Mouse (Mus musculus): ENCODE data around the gene Fam168a. TPM values are rescaled to one million over a fixed set of nuclear protein-coding genes. Genes with fewer than 3 reads are reported as not detected.

The Fam168a gene
- total and polyA plus RNA-seq, 3 experiments = 52.4 to 123 (median 81.2) TPM

- no peak for DNase-seq
Measured at GRCm38 (mm10) chr7:100780192-100780591, 73.8 kb downstream of the Fam168a start.

GRCm38 (mm10) chr7:100784650-100785049 is 78.2 kb downstream of the Fam168a start:
- DNase-seq = no peak

GRCm38 (mm10) chr7:100785426-100785825 is 79.0 kb downstream of the Fam168a start:
- peak; percentile 5 for DNase-seq

DNA sequence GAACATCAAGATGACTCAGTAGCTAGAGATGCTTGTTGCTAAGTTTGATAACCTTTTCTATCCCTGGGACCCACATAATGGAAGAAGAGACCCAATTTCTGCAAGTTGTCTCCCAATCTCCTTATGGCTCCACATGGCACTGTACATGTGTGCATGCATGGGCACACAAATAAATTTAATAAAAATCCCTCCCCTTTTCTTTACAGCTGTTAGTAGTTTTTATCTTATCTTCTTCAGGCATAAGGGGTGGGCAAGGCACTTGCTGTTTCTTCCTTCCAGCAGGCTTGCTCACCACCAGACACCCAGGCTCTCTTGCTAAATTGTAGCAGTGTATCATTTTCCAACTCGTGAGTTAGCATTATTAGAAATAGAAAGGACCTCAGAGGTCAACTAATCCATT is 79.6 kb downstream of the Fam168a start:
- no peak for DNase-seq

GRCm38 (mm10) chr7:100788291-100788690 is 81.9 kb downstream of the Fam168a start:
- no peak for DNase-seq

DNA sequence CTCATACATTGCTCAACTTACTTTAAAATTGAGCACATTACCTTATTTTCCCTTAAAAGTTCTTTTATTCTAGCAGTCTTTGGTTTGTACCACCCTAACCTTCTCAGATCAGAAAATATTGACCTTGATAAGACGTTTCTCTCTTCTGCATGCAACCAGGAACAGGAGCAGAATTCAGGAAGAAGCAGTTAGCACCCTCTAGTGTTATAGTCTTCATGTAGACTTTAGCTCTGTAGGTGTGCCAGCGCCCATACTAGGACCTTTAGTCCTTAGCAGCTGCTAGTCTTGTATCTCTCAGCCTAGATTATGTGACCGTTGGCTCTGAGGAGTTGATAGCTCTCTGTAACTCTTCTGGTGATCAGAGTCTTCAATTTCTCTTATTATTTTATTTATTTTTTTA is 92.4 kb downstream of the Fam168a start:
- DNase-seq = no peak

DNA sequence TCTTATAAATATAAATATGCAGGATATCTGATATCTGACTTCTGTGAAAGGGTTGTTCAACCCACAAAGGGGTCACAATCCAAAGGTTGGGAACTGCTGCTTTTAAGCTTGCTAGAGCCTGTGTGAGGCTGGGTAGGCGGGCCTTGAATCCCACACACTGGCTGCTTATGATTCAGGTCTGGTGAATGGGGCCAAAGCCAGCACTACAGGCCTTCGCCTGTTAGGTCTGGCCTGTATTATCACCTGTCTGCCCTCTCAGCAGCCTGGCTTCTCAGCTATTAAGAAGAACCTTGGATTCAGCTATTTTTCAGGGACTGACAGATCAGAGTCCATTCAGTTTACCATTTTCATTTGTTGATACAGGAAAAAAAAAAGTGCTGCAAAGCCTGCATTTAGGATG is 99.0 kb downstream of the Fam168a start:
- no peak for DNase-seq

DNA sequence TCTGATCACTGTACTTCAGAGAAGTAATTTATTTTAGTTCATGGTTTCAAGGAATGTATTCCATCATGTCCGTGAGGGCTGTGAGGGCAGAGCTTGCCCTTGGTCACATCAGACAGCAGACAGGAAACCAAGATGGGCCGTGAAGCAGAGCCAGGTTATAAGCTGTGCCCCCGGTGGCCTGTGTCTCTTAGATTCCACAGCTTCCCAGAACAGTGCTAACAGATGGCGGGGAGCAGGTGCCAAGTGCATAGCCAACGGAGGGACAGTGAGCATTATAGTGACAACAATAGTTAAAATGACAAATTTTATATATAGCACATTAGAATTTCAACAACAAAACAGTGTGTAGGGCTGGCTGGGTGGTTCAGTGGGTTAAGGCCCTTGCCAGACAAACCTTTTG is 105.5 kb downstream of the Fam168a start:
- no peak for DNase-seq

DNA sequence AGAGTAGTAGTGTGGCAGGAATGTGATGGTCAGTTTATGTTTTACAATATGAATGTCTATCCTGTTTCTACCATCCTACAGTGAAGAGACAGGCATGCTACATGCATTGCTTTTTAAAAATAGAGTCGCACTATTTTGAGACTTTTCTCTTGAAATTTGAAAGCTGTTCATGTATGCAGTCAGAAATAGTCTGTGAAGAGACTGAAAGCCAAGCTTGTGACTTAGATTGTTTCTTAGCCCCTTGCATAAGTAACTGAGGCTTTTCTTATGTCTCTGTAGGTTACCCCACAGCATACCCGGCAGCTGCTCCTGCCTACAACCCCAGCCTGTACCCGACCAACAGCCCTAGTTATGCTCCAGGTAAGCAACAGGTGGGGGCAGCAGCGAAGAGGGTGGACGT is 106.2 kb downstream of the Fam168a start:
- DNase-seq = no peak

DNA sequence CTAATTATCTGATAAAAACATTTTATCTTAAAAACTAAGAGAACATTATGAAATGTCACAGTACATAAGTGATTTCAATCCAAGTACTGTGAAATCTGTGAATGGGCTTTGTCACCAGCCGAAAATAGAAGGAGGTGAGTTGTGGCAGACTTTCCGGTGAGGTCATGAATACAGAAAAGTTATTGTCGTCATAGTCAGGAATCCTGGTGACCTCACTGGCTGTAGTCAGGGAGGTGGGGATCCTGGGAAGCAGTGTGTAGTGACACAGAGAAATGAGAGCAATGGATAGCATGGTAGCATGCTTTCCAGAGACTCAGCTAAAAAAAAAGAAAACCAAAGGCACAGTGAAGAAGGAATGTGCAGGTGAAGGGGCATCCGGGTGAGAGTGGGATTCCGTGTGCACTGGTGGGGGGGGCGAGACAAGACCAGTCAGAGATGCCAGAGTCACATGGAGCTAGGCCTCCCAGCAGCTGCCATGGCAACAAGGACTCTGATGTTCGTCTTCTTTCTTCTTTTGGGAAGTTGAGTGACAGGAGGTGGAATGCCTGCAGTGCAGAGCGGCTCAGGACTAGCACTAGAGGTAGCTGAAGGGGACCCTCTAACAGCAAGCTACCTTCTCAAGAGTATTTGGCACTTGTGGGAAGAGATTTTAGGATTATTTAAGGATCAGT is 109.6 kb downstream of the Fam168a start:
- DNase-seq = no peak

- no peak for DNase-seq
Measured at GRCm38 (mm10) chr7:100816759-100817441, 110.5 kb downstream of the Fam168a start.

DNA sequence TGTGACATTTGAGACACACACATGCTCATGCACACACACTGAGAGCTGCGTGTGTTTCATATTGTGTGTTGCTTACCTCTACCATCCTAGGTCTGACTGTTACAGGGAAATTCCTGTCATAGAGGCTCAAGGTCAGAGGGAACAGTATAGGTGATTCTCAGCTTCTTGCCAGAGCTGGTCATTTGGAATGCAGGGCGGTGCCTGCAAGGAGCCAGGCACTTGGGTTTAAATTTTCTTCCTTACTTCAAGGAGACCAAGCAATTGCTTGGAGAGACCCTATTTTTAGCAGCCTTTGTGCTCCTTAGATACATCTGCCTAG is 111.0 kb downstream of the Fam168a start:
- no peak for DNase-seq

- peak; percentile 16 for DNase-seq
Measured at GRCm38 (mm10) chr7:100818401-100819064, 112.1 kb downstream of the Fam168a start.

DNA sequence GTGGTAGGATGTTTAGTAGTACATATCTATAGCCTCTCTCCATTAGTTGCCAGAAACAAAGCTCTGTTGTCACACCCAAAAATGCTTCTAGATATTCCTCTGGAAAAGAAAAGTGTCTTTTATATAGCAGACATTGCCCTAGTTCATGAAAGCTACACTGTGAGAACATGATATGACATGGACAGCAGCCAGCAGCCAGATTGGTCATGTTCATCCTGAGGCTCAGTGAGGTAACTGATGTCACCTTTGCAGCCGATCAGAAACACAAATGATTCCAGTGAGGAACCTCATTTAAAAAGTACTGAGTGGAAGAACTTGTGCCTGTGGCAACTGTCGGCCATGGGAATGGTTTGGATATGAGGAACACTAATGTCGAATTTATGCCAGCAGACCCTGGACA is 118.2 kb downstream of the Fam168a start:
- DNase-seq = no peak

DNA sequence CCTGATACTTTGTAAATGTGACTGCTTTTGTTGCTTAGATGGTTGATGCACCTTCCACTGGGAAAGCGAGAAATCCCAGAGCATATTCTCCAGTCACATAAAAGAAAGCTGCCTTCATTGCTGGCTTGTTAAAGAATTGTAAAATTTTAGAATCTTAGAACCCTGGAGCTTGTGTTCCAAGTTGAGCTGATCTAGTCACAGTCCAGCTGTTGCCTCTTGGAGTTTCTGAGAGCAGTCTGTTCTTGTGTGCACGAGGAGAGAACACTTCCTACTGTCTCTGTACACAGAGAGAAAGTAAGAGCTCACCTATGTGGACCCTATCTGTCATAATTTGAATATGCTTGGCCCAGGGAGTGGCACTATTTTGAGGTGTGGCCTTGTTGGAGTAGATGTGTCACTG is 122.1 kb downstream of the Fam168a start:
- DNase-seq = no peak

DNA sequence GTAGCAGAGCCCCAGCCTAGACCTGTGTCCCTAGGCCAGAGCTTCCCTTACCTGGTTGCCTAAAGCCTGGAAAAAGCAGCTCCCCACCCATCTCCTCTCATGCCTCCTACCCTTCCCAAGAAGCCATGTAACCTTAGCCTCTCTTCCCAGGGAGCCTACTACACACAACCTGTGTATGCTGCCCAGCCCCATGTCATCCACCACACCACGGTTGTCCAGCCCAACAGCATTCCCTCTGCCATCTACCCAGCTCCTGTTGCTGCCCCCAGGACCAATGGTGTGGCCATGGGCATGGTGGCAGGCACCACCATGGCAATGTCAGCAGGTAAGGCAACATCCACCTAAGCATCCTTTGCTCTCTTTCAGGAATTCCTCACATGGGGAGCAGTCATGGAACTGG is 127.4 kb downstream of the Fam168a start:
- DNase-seq = no peak

DNA sequence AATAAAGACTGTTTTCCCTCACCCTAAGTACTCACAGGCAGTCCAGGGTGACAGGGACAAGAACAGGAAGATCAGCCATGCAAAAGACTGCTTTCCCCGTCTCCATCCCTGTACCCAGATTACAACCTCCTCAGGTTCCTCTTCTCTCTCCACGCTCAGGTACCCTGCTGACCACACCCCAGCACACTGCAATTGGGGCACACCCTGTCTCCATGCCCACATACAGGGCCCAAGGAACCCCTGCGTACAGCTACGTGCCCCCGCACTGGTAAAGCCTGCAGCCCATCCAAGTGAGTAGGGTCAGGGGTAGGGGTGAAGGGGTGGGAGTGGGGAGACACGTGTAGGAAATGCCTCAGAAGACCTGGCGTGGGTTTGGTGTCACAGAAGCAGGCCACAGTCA is 128.7 kb downstream of the Fam168a start:
- no peak for DNase-seq

DNA sequence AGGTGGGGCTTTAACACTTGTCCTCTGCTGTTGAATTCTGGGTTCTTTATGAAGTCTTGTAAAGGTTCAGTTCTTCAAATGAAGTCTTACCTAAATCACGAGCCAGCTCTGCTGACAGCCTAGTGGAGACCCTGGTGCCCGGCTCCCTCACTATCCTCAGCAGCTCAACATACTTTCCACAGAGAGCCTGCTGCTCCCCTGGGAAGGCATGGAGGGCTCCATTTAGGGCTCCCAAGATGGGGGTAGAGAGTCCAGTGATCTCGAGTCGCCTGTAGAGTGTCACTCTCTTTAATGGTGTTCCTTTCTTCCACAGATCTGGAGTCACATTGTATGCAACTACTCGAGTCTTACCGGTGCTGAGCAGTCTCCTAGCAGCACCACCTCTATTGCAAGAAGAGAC is 129.3 kb downstream of the Fam168a start:
- DNase-seq = no peak

- no peak for DNase-seq
Measured at GRCm38 (mm10) chr7:100836657-100837056, 130.2 kb downstream of the Fam168a start.

- DNase-seq = no peak
Measured at GRCm38 (mm10) chr7:100837701-100838100, 131.3 kb downstream of the Fam168a start.

- peak; percentile 31 for DNase-seq
Measured at GRCm38 (mm10) chr7:100839632-100840402, 133.4 kb downstream of the Fam168a start.

DNA sequence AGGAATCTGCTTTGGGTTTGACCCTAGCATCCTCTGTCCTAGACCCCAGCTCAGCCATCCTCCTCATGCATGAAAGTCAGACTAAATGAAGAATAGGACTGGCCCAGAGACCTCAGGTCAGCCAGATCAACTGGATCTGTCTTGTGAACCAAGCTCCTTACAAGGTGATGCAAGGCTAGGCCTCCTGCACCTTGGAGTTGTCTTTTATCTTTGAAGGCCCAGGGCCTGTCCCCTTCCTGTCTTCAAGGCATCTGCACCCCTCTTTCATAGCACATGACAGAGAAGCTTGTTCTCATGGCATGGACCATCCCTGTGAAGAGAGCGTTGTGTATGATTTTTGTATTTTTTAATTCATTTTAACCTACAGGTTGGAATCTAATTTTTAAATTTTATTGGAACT is 134.5 kb downstream of the Fam168a start:
- no peak for DNase-seq

- DNase-seq = no peak
Measured at GRCm38 (mm10) chr7:100841608-100842007, 135.2 kb downstream of the Fam168a start.
